Mouse (Mus musculus): ENCODE measurements around the gene Cdc25b. TPM values are rescaled to one million over a fixed set of nuclear protein-coding genes. Genes with fewer than 3 reads are reported as not detected.

Gene Cdc25b
- polyA plus RNA-seq (2015; fragmentation: Nextera tagmentation; extraction: Ambion mirVana): 236 and 279 TPM in 2 replicates

- peaks cover 58% of the 10 kb centered on the region for H3K4me1 ChIP-seq (replicated peaks)
Observed at GRCm38 (mm10) chr2:131186771-131187601, at the start of gene Cdc25b, which contains the start of gene Spef1. Cdc25b (plus strand) TSS chr2:131186949. Spef1 (minus strand) TSS chr2:131187282.

GRCm38 (mm10) chr2:131138296-131138695, 48.5 kb upstream of the Cdc25b start:
- H3K4me2 ChIP-seq: no peak overlapping the region
- ATAC-seq (ENCODE audit: insufficient read depth): no peak
- no peak overlapping the region for H3K4me3 ChIP-seq (replicated peaks)
- 71% methylated on average over 4 of the region's 4 CpGs for WGBS (ENCODE audit: insufficient replicate concordance)
- H3K9ac ChIP-seq: no peak overlapping the region
- no peaks in the 10 kb centered on the region for H3K27me3 ChIP-seq
- H3K4me1 ChIP-seq (replicated peaks): peaks cover 82% of the 10 kb centered on the region
- peak overlapping the region; percentile 98 for H3K27ac ChIP-seq (replicated peaks)
- no peaks in the 10 kb centered on the region for H3K9me3 ChIP-seq (replicated peaks)
- H3K36me3 ChIP-seq (replicated peaks): peaks cover 6% of the 10 kb centered on the region

More at GRCm38 (mm10) chr2:131186771-131187601, at the start of gene Cdc25b, which contains the start of gene Spef1:
- Histone ChIP-seq H3K4me2 (peak within 1 kb of the TSS; percentile 96), H3K27ac (replicated peaks) (peak within 1 kb of the TSS; percentile 97), H3K27me3 (no peaks in the 10 kb centered on the region), H3K9ac (peak within 1 kb of the TSS; percentile 95), H3K4me3 (replicated peaks) (peak within 1 kb of the TSS; percentile 90), H3K9me3 (replicated peaks) (no peaks in the 10 kb centered on the region), H3K36me3 (replicated peaks) (peaks cover 43% of the 10 kb centered on the region)
- peak; percentile 87 for ATAC-seq (ENCODE audit: insufficient read depth)
- under 1% methylated on average over 39 of the region's 43 CpGs for WGBS (ENCODE audit: insufficient replicate concordance)

- peaks cover 11% of the 10 kb centered on the region for H3K36me3 ChIP-seq (replicated peaks)
- H3K27me3 ChIP-seq: no peaks in the 10 kb centered on the region
- H3K4me1 ChIP-seq (replicated peaks): peaks cover 81% of the 10 kb centered on the region
Observed at GRCm38 (mm10) chr2:131138760-131139159, 48.0 kb upstream of the Cdc25b start.

GRCm38 (mm10) chr2:131139287-131139686, 47.5 kb upstream of the Cdc25b start:
- Histone ChIP-seq H3K9ac (no peak overlapping the region), H3K4me1 (replicated peaks) (peaks cover 76% of the 10 kb centered on the region), H3K4me3 (replicated peaks) (no peak overlapping the region), H3K36me3 (replicated peaks) (peaks cover 16% of the 10 kb centered on the region), H3K27ac (replicated peaks) (peak overlapping the region; percentile 29), H3K9me3 (replicated peaks) (no peaks in the 10 kb centered on the region), H3K27me3 (no peaks in the 10 kb centered on the region), H3K4me2 (no peak overlapping the region)
- ATAC-seq (ENCODE audit: insufficient read depth): no peak
- WGBS (ENCODE audit: insufficient replicate concordance): 79% methylated on average over 5 of the region's 5 CpGs

More at GRCm38 (mm10) chr2:131138760-131139159, 48.0 kb upstream of the Cdc25b start:
- Histone ChIP-seq H3K9ac (no peak overlapping the region), H3K27ac (replicated peaks) (peak overlapping the region; percentile 98; the same call in 1 of the 2 replicates), H3K4me2 (no peak overlapping the region), H3K9me3 (replicated peaks) (no peaks in the 10 kb centered on the region), H3K4me3 (replicated peaks) (no peak overlapping the region)
- WGBS (ENCODE audit: insufficient replicate concordance): 85% methylated on average over 7 of the region's 7 CpGs
- ATAC-seq (ENCODE audit: insufficient read depth): no peak

- Histone ChIP-seq H3K4me1 (replicated peaks) (peaks cover 68% of the 10 kb centered on the region), H3K9ac (no peak overlapping the region), H3K27ac (replicated peaks) (peak overlapping the region; percentile 61), H3K4me3 (replicated peaks) (no peak overlapping the region), H3K9me3 (replicated peaks) (no peaks in the 10 kb centered on the region), H3K36me3 (replicated peaks) (peaks cover 24% of the 10 kb centered on the region), H3K4me2 (no peak overlapping the region), H3K27me3 (no peaks in the 10 kb centered on the region)
- 67% methylated on average over 5 of the region's 5 CpGs for WGBS (ENCODE audit: insufficient replicate concordance)
- no peak for ATAC-seq (ENCODE audit: insufficient read depth)
Observed at GRCm38 (mm10) chr2:131139886-131140532, 46.7 kb upstream of the Cdc25b start.

- H3K4me3 ChIP-seq (replicated peaks): no peak overlapping the region
- no peak for ATAC-seq (ENCODE audit: insufficient read depth)
- no peaks in the 10 kb centered on the region for H3K27me3 ChIP-seq
- no peak overlapping the region for H3K4me2 ChIP-seq
- H3K9me3 ChIP-seq (replicated peaks): no peaks in the 10 kb centered on the region
- peaks cover 29% of the 10 kb centered on the region for H3K36me3 ChIP-seq (replicated peaks)
- 64% methylated on average over 5 of the region's 5 CpGs for WGBS (ENCODE audit: insufficient replicate concordance)
- peaks cover 63% of the 10 kb centered on the region for H3K4me1 ChIP-seq (replicated peaks)
- peak overlapping the region; percentile 61; the same call in 1 of the 2 replicates for H3K27ac ChIP-seq (replicated peaks)
- no peak overlapping the region for H3K9ac ChIP-seq
Observed at GRCm38 (mm10) chr2:131140533-131140905, 46.2 kb upstream of the Cdc25b start.

- H3K4me3 ChIP-seq (replicated peaks): no peak overlapping the region
- no peak overlapping the region for H3K4me2 ChIP-seq
- H3K9me3 ChIP-seq (replicated peaks): no peaks in the 10 kb centered on the region
- H3K4me1 ChIP-seq (replicated peaks): peaks cover 55% of the 10 kb centered on the region
- peaks cover 38% of the 10 kb centered on the region for H3K36me3 ChIP-seq (replicated peaks)
- H3K27me3 ChIP-seq: no peaks in the 10 kb centered on the region
- no peak overlapping the region; the same call in 1 of the 2 replicates for H3K27ac ChIP-seq (replicated peaks)
- WGBS (ENCODE audit: insufficient replicate concordance): 84% methylated on average over 8 of the region's 8 CpGs
- ATAC-seq (ENCODE audit: insufficient read depth): no peak
- no peak overlapping the region for H3K9ac ChIP-seq
Observed at GRCm38 (mm10) chr2:131141336-131141986, 45.3 kb upstream of the Cdc25b start.

GRCm38 (mm10) chr2:131142592-131142991, 44.2 kb upstream of the Cdc25b start:
- H3K9me3 ChIP-seq (replicated peaks): no peaks in the 10 kb centered on the region
- H3K9ac ChIP-seq: no peak overlapping the region
- peaks cover 47% of the 10 kb centered on the region for H3K4me1 ChIP-seq (replicated peaks)
- no peaks in the 10 kb centered on the region for H3K27me3 ChIP-seq
- no peak overlapping the region for H3K4me3 ChIP-seq (replicated peaks)
- H3K36me3 ChIP-seq (replicated peaks): peaks cover 49% of the 10 kb centered on the region
- ATAC-seq (ENCODE audit: insufficient read depth): peak; percentile 78
- peak overlapping the region; percentile 42 for H3K4me2 ChIP-seq
- H3K27ac ChIP-seq (replicated peaks): peak overlapping the region; percentile 48; the same call in 1 of the 2 replicates
- 25% methylated on average over 18 of the region's 18 CpGs for WGBS (ENCODE audit: insufficient replicate concordance)

GRCm38 (mm10) chr2:131143007-131143780, 43.6 kb upstream of the Cdc25b start:
- ATAC-seq (ENCODE audit: insufficient read depth): peak; percentile 10
- H3K27ac ChIP-seq (replicated peaks): 0 out of 2 replicates have a peak overlapping the region, but pooled peaks have one; percentile 20

GRCm38 (mm10) chr2:131145121-131145520, 41.6 kb upstream of the Cdc25b start:
- H3K4me2 ChIP-seq: no peak overlapping the region
- peaks cover 75% of the 10 kb centered on the region for H3K36me3 ChIP-seq (replicated peaks)
- 75% methylated on average over 13 of the region's 13 CpGs for WGBS (ENCODE audit: insufficient replicate concordance)
- H3K9ac ChIP-seq: no peak overlapping the region
- no peak overlapping the region for H3K4me3 ChIP-seq (replicated peaks)
- H3K27me3 ChIP-seq: no peaks in the 10 kb centered on the region
- H3K9me3 ChIP-seq (replicated peaks): no peaks in the 10 kb centered on the region
- H3K27ac ChIP-seq (replicated peaks): no peak overlapping the region
- no peak for ATAC-seq (ENCODE audit: insufficient read depth)
- H3K4me1 ChIP-seq (replicated peaks): peaks cover 31% of the 10 kb centered on the region

More at GRCm38 (mm10) chr2:131143007-131143780, 43.6 kb upstream of the Cdc25b start:
- peaks cover 43% of the 10 kb centered on the region for H3K4me1 ChIP-seq (replicated peaks)
- no peak overlapping the region for H3K4me3 ChIP-seq (replicated peaks)
- no peaks in the 10 kb centered on the region for H3K9me3 ChIP-seq (replicated peaks)
- H3K27me3 ChIP-seq: no peaks in the 10 kb centered on the region
- peak overlapping the region; percentile 42 for H3K4me2 ChIP-seq
- WGBS (ENCODE audit: insufficient replicate concordance): 79% methylated on average over 22 of the region's 22 CpGs
- H3K36me3 ChIP-seq (replicated peaks): peaks cover 55% of the 10 kb centered on the region
- no peak overlapping the region for H3K9ac ChIP-seq
